Mouse (Mus musculus): ENCODE data around the gene Calm5. TPM values are rescaled to one million over a fixed set of nuclear protein-coding genes. Genes with fewer than 3 reads are reported as not detected.

Gene Calm5
- polyA plus RNA-seq, 1 experiment from 2014 or later, result not detected

- TF ChIP-seq CTCF (IDR thresholded peaks at IDR 0.05; ENCODE audit: low read depth), result no peak
Observed at GRCm38 (mm10) chr13:3866355-3867052, 12.5 kb downstream of the Calm5 start.

DNA sequence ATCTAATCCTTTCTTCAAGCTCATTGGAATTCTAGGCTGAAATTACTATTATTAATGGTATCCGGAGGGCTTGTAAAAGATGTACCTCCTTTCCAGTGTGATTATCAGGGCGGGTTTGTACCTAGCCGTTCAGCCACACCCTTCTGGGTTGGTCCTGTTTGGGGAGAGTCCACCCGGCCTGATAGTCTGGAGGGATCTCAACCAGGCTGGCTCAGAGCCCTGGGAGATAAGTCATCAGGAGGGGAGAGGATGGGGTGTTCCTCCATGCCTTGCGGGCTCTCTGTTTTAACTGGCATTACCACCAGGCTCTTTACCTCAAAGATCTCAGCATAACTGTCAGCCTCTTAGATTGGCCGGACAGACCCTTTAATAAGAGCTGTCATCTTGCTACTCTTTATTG, 13.2 kb downstream of the Calm5 start:
- no peak for DNase-seq
- Histone ChIP-seq H3K27me3 (ENCODE audit: insufficient read depth, low read length) (no peaks in the 10 kb centered on the region), H3K27ac (ENCODE audit: low read depth) (no peak overlapping the region), H3K4me1 (ENCODE audit: insufficient read depth) (no peaks in the 10 kb centered on the region), H3K9ac (no peak overlapping the region), H3K4me3 (ENCODE audit: low read depth, low read length) (no peak overlapping the region), H3K4me2 (no peak overlapping the region), H3K9me3 (ENCODE audit: low read depth, low read length) (no peaks in the 10 kb centered on the region), H3K36me3 (ENCODE audit: insufficient read depth) (no peaks in the 10 kb centered on the region)
- no peak for TF ChIP-seq CTCF (IDR thresholded peaks at IDR 0.05; ENCODE audit: low read depth)
- 82% methylated on average over 6 of the region's 6 CpGs for WGBS
- peak; percentile 41; the same call in 1 of the 2 replicates for ATAC-seq (ENCODE audit: insufficient read depth)

More at GRCm38 (mm10) chr13:3866355-3867052, 12.5 kb downstream of the Calm5 start:
- 73% methylated on average over 8 of the region's 8 CpGs for WGBS
- DNase-seq (no peak), ATAC-seq (ENCODE audit: insufficient read depth) (no peak; the same call in 1 of the 2 replicates)
- Histone ChIP-seq H3K4me2 (no peak overlapping the region), H3K4me1 (ENCODE audit: insufficient read depth) (no peaks in the 10 kb centered on the region), H3K27me3 (ENCODE audit: insufficient read depth, low read length) (no peaks in the 10 kb centered on the region), H3K4me3 (ENCODE audit: low read depth, low read length) (no peak overlapping the region), H3K9me3 (ENCODE audit: low read depth, low read length) (no peaks in the 10 kb centered on the region), H3K36me3 (ENCODE audit: insufficient read depth) (no peaks in the 10 kb centered on the region), H3K9ac (no peak overlapping the region), H3K27ac (ENCODE audit: low read depth) (peak overlapping the region; percentile 27; the same call in 1 of the 2 replicates)

DNA sequence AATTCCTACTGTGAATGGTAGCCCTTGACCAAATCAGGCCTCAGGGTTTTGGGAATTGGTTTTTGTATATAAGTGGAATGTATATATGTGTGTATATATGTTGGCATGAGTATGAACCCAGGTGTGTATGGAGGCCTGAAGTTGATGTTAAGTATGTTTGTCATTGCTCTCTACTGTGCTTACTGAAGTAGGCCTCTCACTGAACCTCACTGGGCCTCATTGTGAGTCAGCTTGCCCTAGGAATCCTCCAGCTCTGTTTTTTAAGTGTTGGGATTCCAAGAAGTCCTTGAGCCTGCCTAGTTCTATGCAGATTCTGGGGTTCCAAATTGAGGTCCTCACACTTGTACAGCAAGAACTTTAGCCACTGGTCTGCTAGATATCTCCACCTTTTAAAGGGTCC, 15.9 kb downstream of the Calm5 start:
- Histone ChIP-seq H3K4me2 (no peak overlapping the region), H3K27me3 (ENCODE audit: insufficient read depth, low read length) (no peaks in the 10 kb centered on the region), H3K36me3 (ENCODE audit: insufficient read depth) (no peaks in the 10 kb centered on the region), H3K9ac (no peak overlapping the region), H3K4me1 (ENCODE audit: insufficient read depth) (no peaks in the 10 kb centered on the region), H3K27ac (ENCODE audit: low read depth) (no peak overlapping the region), H3K9me3 (ENCODE audit: low read depth, low read length) (no peaks in the 10 kb centered on the region), H3K4me3 (ENCODE audit: low read depth, low read length) (no peak overlapping the region)
- DNase-seq (peak; percentile 24), ATAC-seq (ENCODE audit: insufficient read depth) (peak; percentile 73; the same call in 1 of the 2 replicates)
- no peak for TF ChIP-seq CTCF (IDR thresholded peaks at IDR 0.05; ENCODE audit: low read depth)

- Histone ChIP-seq H3K4me1 (ENCODE audit: insufficient read depth) (no peaks in the 10 kb centered on the region), H3K27ac (ENCODE audit: low read depth) (no peak overlapping the region), H3K4me2 (no peak overlapping the region), H3K36me3 (ENCODE audit: insufficient read depth) (no peaks in the 10 kb centered on the region), H3K4me3 (ENCODE audit: low read depth, low read length) (no peak overlapping the region), H3K9ac (no peak overlapping the region), H3K27me3 (ENCODE audit: insufficient read depth, low read length) (no peaks in the 10 kb centered on the region), H3K9me3 (ENCODE audit: low read depth, low read length) (no peaks in the 10 kb centered on the region)
- DNase-seq (no peak), ATAC-seq (ENCODE audit: insufficient read depth) (no peak)
- TF ChIP-seq CTCF (IDR thresholded peaks at IDR 0.05; ENCODE audit: low read depth), result no peak
- WGBS, result 91% methylated on average over 4 of the region's 4 CpGs
Observed at GRCm38 (mm10) chr13:3872832-3873231, 18.9 kb downstream of the Calm5 start.

DNA sequence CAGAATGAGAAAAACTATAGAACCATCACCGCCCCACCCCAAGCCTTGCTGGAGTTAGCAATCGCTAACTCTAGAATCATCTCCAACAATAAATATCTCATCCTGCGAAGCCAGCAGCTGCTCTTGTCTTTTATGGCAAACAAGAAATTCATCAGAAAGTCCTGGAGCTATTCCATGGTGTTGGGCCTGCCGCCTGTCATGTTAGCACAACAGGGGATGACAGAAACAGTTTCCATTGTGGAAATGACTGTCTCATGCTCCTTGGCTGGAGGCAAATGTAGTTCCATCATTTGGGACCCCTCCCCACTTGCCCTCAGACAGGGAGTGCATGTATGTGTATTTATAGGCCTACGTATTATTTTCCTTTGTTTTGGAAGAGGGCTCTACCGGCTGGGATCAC, 22.5 kb downstream of the Calm5 start:
- no peak overlapping the region for H3K4me3 ChIP-seq (ENCODE audit: low read depth, low read length)
- H3K4me1 ChIP-seq (ENCODE audit: insufficient read depth), result no peaks in the 10 kb centered on the region
- no peak for TF ChIP-seq CTCF (IDR thresholded peaks at IDR 0.05; ENCODE audit: low read depth)
- no peaks in the 10 kb centered on the region for H3K9me3 ChIP-seq (ENCODE audit: low read depth, low read length)
- peaks cover 13% of the 10 kb centered on the region; the same call in 1 of the 2 replicates for H3K36me3 ChIP-seq (ENCODE audit: insufficient read depth)
- 53% methylated on average over 6 of the region's 6 CpGs for WGBS
- H3K27ac ChIP-seq (ENCODE audit: low read depth), result 0 out of 2 replicates have a peak overlapping the region, but pooled peaks have one; percentile 16
- ATAC-seq (ENCODE audit: insufficient read depth) (peak; percentile 61; the same call in 1 of the 2 replicates), DNase-seq (peak; percentile 68)
- no peak overlapping the region for H3K4me2 ChIP-seq
- no peak overlapping the region for H3K9ac ChIP-seq
- H3K27me3 ChIP-seq (ENCODE audit: insufficient read depth, low read length), result no peaks in the 10 kb centered on the region

DNA sequence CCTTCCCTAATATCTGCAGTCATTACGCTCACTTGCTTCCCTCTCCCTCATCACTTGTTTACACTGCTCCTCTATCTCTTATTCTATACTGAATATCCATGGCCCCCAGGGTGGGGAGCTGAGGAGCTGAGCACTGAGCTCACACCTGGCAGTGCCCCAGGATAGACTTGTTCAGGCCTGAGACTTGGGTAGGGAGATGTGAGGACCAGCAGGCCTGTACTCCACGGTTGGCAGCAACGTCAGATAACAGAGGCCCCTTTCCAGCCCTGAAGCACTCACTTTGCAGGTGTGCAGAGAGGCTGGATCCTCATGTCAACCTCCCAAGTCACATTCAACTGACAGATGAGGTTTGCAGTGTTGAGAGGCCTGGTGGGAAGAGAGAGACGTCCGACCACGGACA, 23.2 kb downstream of the Calm5 start:
- peaks cover 20% of the 10 kb centered on the region for H3K36me3 ChIP-seq (ENCODE audit: insufficient read depth)
- no peaks in the 10 kb centered on the region for H3K4me1 ChIP-seq (ENCODE audit: insufficient read depth)
- no peak for DNase-seq
- H3K4me2 ChIP-seq, result no peak overlapping the region
- peak; percentile 48 for ATAC-seq (ENCODE audit: insufficient read depth)
- WGBS, result 46% methylated on average over 6 of the region's 6 CpGs
- no peak overlapping the region for H3K27ac ChIP-seq (ENCODE audit: low read depth)
- no peak for TF ChIP-seq CTCF (IDR thresholded peaks at IDR 0.05; ENCODE audit: low read depth)
- no peak overlapping the region for H3K9ac ChIP-seq
- H3K9me3 ChIP-seq (ENCODE audit: low read depth, low read length), result no peaks in the 10 kb centered on the region
- H3K27me3 ChIP-seq (ENCODE audit: insufficient read depth, low read length), result no peaks in the 10 kb centered on the region
- no peak overlapping the region for H3K4me3 ChIP-seq (ENCODE audit: low read depth, low read length)

DNA sequence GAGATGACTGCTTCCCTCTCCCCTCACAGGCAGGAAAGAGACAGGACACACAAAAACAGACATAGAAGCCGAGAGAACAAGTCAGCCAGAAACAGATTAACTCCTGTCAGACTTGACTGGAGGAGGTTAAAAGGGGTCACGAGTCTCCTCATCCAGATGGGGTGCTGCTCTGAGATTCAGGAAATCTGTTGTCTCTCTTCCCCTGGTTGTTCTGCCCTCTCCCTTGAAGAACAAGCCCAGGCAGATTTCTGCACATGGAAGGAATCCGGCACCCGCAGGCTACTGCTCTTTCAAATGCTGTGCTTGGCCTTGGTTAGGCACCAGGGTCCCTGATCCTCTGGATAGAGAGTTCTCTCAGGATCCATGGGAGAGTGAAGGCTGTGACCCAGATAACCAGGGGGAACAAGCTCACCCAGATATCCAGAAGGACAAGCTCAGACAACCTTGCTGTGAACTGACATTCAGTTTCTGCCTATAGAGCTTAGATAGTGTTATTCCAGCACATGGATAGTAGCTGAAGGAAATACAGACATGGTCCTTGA, 23.8 kb downstream of the Calm5 start:
- 59% methylated on average over 4 of the region's 4 CpGs for WGBS
- ATAC-seq (ENCODE audit: insufficient read depth) (peak; percentile 21; the same call in 1 of the 2 replicates), DNase-seq (no peak)

More for the DNA sequence above, 23.8 kb downstream of the Calm5 start:
- Histone ChIP-seq H3K4me2 (no peak overlapping the region), H3K9ac (no peak overlapping the region), H3K4me3 (ENCODE audit: low read depth, low read length) (no peak overlapping the region), H3K9me3 (ENCODE audit: low read depth, low read length) (no peaks in the 10 kb centered on the region), H3K27ac (ENCODE audit: low read depth) (no peak overlapping the region), H3K36me3 (ENCODE audit: insufficient read depth) (peaks cover 22% of the 10 kb centered on the region), H3K4me1 (ENCODE audit: insufficient read depth) (no peaks in the 10 kb centered on the region), H3K27me3 (ENCODE audit: insufficient read depth, low read length) (no peaks in the 10 kb centered on the region)
- no peak for TF ChIP-seq CTCF (IDR thresholded peaks at IDR 0.05; ENCODE audit: low read depth)

Measured in lung, embryonic 14.5 days (tissue).